Mouse (Mus musculus) heart, embryonic 16.5 days (tissue): Measurements from ENCODE around the gene Ccdc89. TPM values are rescaled to one million over a fixed set of nuclear protein-coding genes. Genes with fewer than 3 reads are reported as not detected.

Source experiments
- ATAC-seq: fragments of 200-750 bp; cut with Nextera tagmentation; replicated peaks from 2 replicates; pipeline ENCODE4 v1.8.0; 2017; ENCODE audit warnings: moderate number of reproducible peaks; ENCODE audit not compliant: insufficient read depth, low FRiP score; ENCODE audit errors: extremely low read depth
- H3K27ac ChIP-seq: fragments of 300-500 bp; sonication (generic); 2 replicates; pipeline ENCODE4 v1.5.1; 2014; ENCODE audit warnings: mild to moderate bottlenecking, low read length, control low read depth, moderate library complexity
- H3K27me3 ChIP-seq: fragments of 300-500 bp; sonication (generic); 2 replicates; pipeline ENCODE4 v1.6.1; 2014; ENCODE audit warnings: low read length, mixed read lengths; ENCODE audit not compliant: control insufficient read depth, insufficient read depth
- H3K36me3 ChIP-seq: fragments of 300-500 bp; sonication (generic); 2 replicates; pipeline ENCODE4 v1.6.1; 2014; ENCODE audit not compliant: control insufficient read depth, insufficient read depth
- H3K4me1 ChIP-seq: fragments of 300-500 bp; sonication (generic); 2 replicates; pipeline ENCODE4 v1.6.1; 2014; ENCODE audit warnings: low read length, mixed read lengths; ENCODE audit not compliant: control insufficient read depth, insufficient read depth
- H3K4me2 ChIP-seq: fragments of 300-500 bp; sonication (generic); 2 replicates; pipeline ENCODE4 v1.6.1; 2014; ENCODE audit warnings: low read depth, mild to moderate bottlenecking, control low read depth, low read length
- H3K4me3 ChIP-seq: fragments of 300-500 bp; sonication (generic); 2 replicates; pipeline ENCODE4 v1.5.1; 2014; ENCODE audit warnings: mild to moderate bottlenecking, control low read depth, low read length
- H3K9ac ChIP-seq: fragments of 300-500 bp; sonication (generic); 2 replicates; pipeline ENCODE4 v1.6.1; 2014; ENCODE audit warnings: low read length, control low read depth
- H3K9me3 ChIP-seq: fragments of 300-500 bp; sonication (generic); replicated peaks from 2 replicates; pipeline ENCODE4 v1.6.1; 2016; ENCODE audit warnings: low read length; ENCODE audit not compliant: control insufficient read depth
- WGBS: fragments of 180-500 bp; shearing (Covaris S2); extraction: QIAGEN DNeasy Blood & Tissue Kit; methylation state at CpG from one replicate; pipeline ENCODE4 v1.1.7; 2014; 5-methylcytosine and 5-hydroxymethylcytosine counted together
- polyA plus RNA-seq: library from polyadenylated mRNA; unstranded; fragments of >200 nt; fragmentation: Nextera tagmentation; extraction: Ambion mirVana; gene quantifications from 2 replicates; pipeline ENCODE4 v1.2.1, GENCODE M21; 2015

The Ccdc89 gene
- polyA plus RNA-seq, 1 experiment from 2014 or later = 0.62 TPM

DNA sequence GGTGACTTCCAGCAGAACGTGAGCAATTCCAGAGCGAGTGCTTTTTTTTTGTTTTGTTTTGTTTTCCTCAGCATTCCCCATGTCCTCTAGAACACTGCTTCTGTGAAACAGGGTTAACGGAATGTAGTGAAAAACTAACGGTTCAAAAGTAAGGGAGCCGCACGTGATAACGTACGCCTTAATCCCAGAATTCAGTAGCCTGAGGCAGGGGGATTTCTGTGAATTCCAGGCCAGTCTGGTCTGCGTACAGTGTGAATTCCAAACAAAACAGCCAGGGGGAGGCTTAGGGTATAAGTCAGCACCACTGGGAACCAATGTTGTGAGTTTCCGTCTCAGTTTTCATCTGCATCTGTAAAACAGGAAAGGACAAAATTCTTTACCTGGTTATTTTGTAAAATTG, 31.1 kb downstream of the Ccdc89 start:
- H3K36me3 ChIP-seq = peaks cover 10% of the 10 kb centered on the region; the same call in 1 of the 2 replicates
- ATAC-seq = peak; percentile 16; the same call in 1 of the 2 replicates
- 9% methylated on average over 10 of the region's 10 CpGs for WGBS

DNA sequence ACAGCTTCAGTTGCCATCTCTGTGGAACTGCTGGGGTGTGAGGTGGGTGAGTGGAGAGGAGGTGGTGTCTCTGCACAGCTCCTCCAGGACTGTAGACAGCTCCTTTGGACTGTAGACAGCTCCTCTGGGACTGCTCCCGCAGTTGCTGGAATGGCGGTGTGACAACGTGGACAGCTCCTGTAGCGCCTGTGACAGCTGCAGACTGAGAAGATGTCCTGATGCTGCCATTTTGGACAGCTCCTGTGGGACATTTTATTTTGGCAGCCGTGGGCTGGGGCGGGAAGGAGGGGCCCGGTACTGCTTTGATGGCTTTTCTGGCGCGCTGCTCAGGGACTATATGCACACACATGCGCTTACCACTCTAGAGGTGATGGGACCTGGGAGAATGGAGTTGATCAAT, 34.0 kb downstream of the Ccdc89 start:
- Histone ChIP-seq H3K27me3 (0 out of 2 replicates have a peak, but pooled peaks cover 2% of the 10 kb centered on the region), H3K36me3 (no peaks in the 10 kb centered on the region), H3K9ac (no peak overlapping the region), H3K4me3 (no peak overlapping the region), H3K4me2 (no peak overlapping the region), H3K4me1 (peaks cover 13% of the 10 kb centered on the region), H3K9me3 (no peaks in the 10 kb centered on the region), H3K27ac (no peak overlapping the region)
- 40% methylated on average over 10 of the region's 10 CpGs for WGBS
- no peak for ATAC-seq

More for the DNA sequence above, 31.1 kb downstream of the Ccdc89 start:
- H3K4me1 ChIP-seq = peaks cover 13% of the 10 kb centered on the region
- H3K9me3 ChIP-seq = no peaks in the 10 kb centered on the region
- H3K4me2 ChIP-seq = peak overlapping the region; percentile 80
- peak overlapping the region; percentile 80 for H3K4me3 ChIP-seq
- H3K27ac ChIP-seq = peak overlapping the region; percentile 93
- 0 out of 2 replicates have a peak, but pooled peaks cover 2% of the 10 kb centered on the region for H3K27me3 ChIP-seq
- H3K9ac ChIP-seq = peak overlapping the region; percentile 77

DNA sequence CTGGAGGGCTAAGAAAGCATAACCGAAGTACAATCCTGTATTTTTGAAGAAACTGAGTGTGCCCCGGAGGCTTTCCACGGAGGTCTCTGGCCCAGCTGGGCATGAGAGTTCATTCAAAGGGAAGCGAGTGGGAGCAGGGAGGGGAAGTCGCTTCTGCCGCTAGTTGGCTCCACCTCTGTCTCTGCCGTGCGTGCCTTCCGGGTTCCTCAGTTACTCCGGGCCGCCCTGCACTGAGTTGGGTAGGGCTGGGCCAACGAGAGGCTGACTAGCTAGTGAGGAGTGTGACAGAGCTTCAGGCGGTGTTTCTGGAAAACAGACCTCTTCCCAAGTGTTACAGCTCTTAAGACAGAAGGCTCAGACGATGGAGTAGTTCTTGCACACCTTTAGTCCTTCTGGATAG, 34.6 kb downstream of the Ccdc89 start:
- peaks cover 9% of the 10 kb centered on the region for H3K4me1 ChIP-seq
- H3K36me3 ChIP-seq = no peaks in the 10 kb centered on the region
- WGBS = 14% methylated on average over 14 of the region's 14 CpGs
- H3K4me3 ChIP-seq = no peak overlapping the region
- no peak for ATAC-seq
- H3K27me3 ChIP-seq = 0 out of 2 replicates have a peak, but pooled peaks cover 2% of the 10 kb centered on the region
- H3K9ac ChIP-seq = no peak overlapping the region
- H3K4me2 ChIP-seq = peak overlapping the region; percentile 31
- H3K9me3 ChIP-seq = no peaks in the 10 kb centered on the region
- no peak overlapping the region for H3K27ac ChIP-seq

DNA sequence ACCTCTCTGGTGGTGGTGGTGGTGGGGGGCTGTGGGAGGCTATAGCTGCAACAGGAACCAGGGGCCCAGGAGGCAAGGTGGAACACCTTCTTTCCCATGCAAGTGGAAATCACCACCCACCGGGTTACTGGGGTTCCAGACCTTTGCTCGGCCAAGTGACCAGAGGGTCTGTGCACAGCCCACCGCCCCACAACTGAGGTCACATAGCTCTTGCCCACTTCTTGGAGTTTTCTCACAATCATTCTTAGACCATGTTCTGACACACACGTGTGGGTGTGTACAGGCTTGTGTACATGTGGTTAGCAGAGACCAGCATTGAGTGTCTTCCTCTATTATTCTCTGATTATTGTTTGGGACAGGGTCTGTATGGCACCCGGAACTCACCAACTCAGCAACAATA, 35.1 kb downstream of the Ccdc89 start:
- no peak for ATAC-seq
- Histone ChIP-seq H3K9ac (no peak overlapping the region), H3K4me1 (peaks cover 5% of the 10 kb centered on the region; the same call in 1 of the 2 replicates), H3K36me3 (no peaks in the 10 kb centered on the region), H3K27me3 (0 out of 2 replicates have a peak, but pooled peaks cover 2% of the 10 kb centered on the region), H3K4me3 (no peak overlapping the region), H3K9me3 (no peaks in the 10 kb centered on the region), H3K27ac (no peak overlapping the region), H3K4me2 (no peak overlapping the region)
- WGBS = 86% methylated on average over 5 of the region's 5 CpGs

DNA sequence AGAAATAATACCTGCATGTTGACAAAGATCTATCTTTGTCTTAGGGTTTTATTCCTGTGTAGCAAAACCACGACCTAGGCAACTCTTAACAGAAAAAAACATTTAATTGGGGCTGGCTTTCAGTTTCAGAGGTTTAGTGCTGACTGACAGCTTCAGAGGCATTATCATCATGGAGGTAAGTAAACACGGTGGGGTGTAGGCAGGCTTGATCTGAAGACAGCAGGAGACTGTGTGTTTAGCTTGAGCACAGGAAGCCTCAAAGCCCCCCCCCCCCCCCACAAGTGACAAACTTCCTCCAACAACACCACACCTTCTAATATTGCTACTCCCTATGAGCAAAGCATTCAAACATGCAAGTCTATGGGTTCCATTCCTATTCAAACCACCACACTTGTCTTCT, 47.1 kb downstream of the Ccdc89 start:
- H3K9me3 ChIP-seq = no peaks in the 10 kb centered on the region
- ATAC-seq = no peak
- 50% methylated on average over 2 of the region's 2 CpGs for WGBS
- no peak overlapping the region for H3K27ac ChIP-seq
- H3K4me1 ChIP-seq = peaks cover 5% of the 10 kb centered on the region
- H3K36me3 ChIP-seq = peaks cover 14% of the 10 kb centered on the region; the same call in 1 of the 2 replicates
- H3K4me2 ChIP-seq = no peak overlapping the region
- H3K27me3 ChIP-seq = 0 out of 2 replicates have a peak, but pooled peaks cover 2% of the 10 kb centered on the region
- H3K9ac ChIP-seq = no peak overlapping the region
- H3K4me3 ChIP-seq = no peak overlapping the region

DNA sequence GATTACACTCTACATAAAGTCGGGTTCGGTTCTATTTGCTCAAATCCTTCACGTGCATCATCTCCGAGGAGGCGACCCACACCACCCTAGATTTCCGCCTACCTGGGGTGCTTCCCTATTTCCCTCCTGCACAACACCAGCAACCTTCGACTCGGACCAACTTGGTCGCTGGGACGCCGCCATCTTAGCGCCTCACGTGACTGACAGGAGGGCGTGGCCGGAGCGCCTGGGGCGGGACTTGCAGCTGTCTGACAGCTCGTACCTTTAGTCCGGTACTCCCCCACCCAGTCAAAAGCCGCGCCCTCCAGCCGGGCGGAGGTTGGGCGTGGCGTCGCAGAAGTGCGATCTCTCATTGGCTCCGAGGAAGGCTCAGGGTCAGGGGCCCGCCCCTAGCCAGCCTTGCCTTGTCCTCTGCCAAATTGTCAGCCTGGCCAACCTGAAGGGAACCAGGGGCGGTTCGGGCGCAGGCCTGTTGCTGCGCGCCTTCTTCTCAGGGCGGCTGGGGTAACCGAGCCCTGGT, 49.5 kb downstream of the Ccdc89 start, which contains the start of gene Tmem126b:
Tmem126b (minus strand) TSS at position 209 of the 520 bp plus-strand sequence.
- peak within 1 kb of the TSS; percentile 84 for H3K27ac ChIP-seq

DNA sequence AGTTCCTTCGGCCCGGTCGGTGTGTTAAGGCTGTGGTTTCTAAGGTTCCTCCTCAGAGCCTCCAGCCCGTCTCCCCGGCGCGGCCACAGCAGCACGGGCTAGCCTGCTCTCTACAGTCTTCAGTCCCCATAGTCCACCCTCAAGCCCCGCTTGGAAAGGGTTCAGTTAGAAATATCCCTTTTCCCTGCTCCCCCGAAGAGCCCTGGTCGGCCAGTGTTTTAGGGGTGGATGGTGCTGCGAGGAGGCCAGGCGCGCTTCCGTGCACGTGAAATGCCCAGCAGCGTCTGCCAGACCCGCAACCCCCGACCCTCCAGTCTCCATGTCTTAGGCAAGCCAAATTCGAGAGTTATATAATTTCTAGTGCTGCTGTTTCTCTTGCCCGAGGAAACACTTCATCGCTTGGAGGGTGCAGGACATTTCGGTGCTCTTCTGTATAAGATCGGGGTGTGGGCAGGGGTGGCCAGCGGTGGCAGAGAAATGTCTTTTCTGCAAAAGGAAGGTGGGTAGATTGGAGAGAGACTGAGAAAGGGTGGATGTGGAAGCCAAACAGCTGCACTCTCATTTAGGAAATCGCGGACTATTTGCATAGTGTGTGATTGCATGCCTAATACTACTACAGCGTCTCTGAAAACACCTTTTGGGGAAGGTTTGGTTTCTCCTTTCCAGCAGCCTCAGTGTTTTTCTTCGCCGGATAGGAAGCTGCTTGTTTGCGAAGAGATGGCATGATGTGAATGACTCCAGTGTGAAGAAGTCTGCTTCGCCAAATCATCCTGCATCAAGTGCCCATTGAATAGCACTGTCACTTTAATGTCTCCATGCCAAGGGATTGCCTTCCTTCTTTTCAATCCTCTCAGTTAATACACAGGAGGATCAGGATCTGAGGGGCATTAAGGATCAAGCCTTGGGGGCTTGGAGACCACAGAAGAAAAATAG, 50.2 kb downstream of the Ccdc89 start, which contains the start of gene Dlg2:
Dlg2 (plus strand) TSS at position 360 of the 933 bp plus-strand sequence.
- H3K4me1 ChIP-seq = peaks cover 5% of the 10 kb centered on the region
- under 1% methylated on average over 32 of the region's 32 CpGs for WGBS
- H3K27me3 ChIP-seq = peaks cover 4% of the 10 kb centered on the region
- H3K4me3 ChIP-seq = peak within 1 kb of the TSS; percentile 86
- H3K9me3 ChIP-seq = no peaks in the 10 kb centered on the region
- H3K9ac ChIP-seq = peak within 1 kb of the TSS; percentile 86
- no peak; the same call in 1 of the 2 replicates for ATAC-seq
- H3K36me3 ChIP-seq = peaks cover 4% of the 10 kb centered on the region; the same call in 1 of the 2 replicates
- H3K27ac ChIP-seq = peak within 1 kb of the TSS; percentile 84
- peak within 1 kb of the TSS; percentile 99 for H3K4me2 ChIP-seq

More for the DNA sequence above, 49.5 kb downstream of the Ccdc89 start, which contains the start of gene Tmem126b:
- H3K4me1 ChIP-seq = peaks cover 5% of the 10 kb centered on the region
- WGBS = under 1% methylated on average over 36 of the region's 36 CpGs
- peaks cover 4% of the 10 kb centered on the region; the same call in 1 of the 2 replicates for H3K36me3 ChIP-seq
- H3K9me3 ChIP-seq = no peaks in the 10 kb centered on the region
- H3K27me3 ChIP-seq = peaks cover 4% of the 10 kb centered on the region
- H3K9ac ChIP-seq = peak within 1 kb of the TSS; percentile 86
- peak within 1 kb of the TSS; percentile 99 for H3K4me2 ChIP-seq
- H3K4me3 ChIP-seq = peak within 1 kb of the TSS; percentile 86
- ATAC-seq = peak; percentile 100
